Mouse (Mus musculus) lung, postnatal 0 days (tissue): ENCODE data around the gene Rnf215. TPM values are rescaled to one million over a fixed set of nuclear protein-coding genes. Genes with fewer than 3 reads are reported as not detected.
"Not testable (repeated sequence)": the region's sequence is repeated elsewhere in the genome, so short reads cannot be mapped to it uniquely, and the experiment has no call there.

ENCODE experiments used
- ATAC-seq: fragments of 200-750 bp; cut with Nextera tagmentation; 2 replicates; pipeline ENCODE4 v1.8.0; 2017; ENCODE audit warnings: moderate library complexity
- DNase-seq: peaks from one replicate; pipeline ENCODE4 v3.0.0-alpha.2; 2016; ENCODE audit warnings: low spot score
- H3K27ac ChIP-seq: fragments of 300-500 bp; sonication (generic); 2 replicates; pipeline ENCODE4 v1.5.1; 2014; ENCODE audit warnings: antibody characterized with exemption, mild to moderate bottlenecking, low read length, mixed read lengths
- H3K27me3 ChIP-seq: fragments of 300-500 bp; sonication (generic); replicated peaks from 2 replicates; pipeline ENCODE4 v1.6.1; 2014; ENCODE audit warnings: low read length, mixed read lengths; ENCODE audit not compliant: insufficient read depth
- H3K36me3 ChIP-seq: fragments of 300-500 bp; sonication (generic); 2 replicates; pipeline ENCODE4 v1.6.1; 2014; ENCODE audit warnings: low read length, mixed read lengths; ENCODE audit not compliant: insufficient read depth
- H3K4me1 ChIP-seq: fragments of 300-500 bp; sonication (generic); 2 replicates; pipeline ENCODE4 v1.6.1; 2014; ENCODE audit warnings: antibody characterized with exemption, low read depth, low read length, mixed read lengths; ENCODE audit not compliant: insufficient read depth
- H3K4me2 ChIP-seq: fragments of 300-500 bp; sonication (generic); replicated peaks from 2 replicates; pipeline ENCODE4 v1.6.1; 2014; ENCODE audit warnings: low read depth, mild to moderate bottlenecking, low read length, moderate library complexity, mixed read lengths
- H3K4me3 ChIP-seq: fragments of 300-500 bp; sonication (generic); 2 replicates; pipeline ENCODE4 v1.5.1; 2014; ENCODE audit warnings: low read depth, low read length
- H3K9ac ChIP-seq: fragments of 300-500 bp; sonication (generic); replicated peaks from 2 replicates; pipeline ENCODE4 v1.6.1; 2014; ENCODE audit warnings: low read depth, mild to moderate bottlenecking
- H3K9me3 ChIP-seq: fragments of 300-500 bp; sonication (generic); 2 replicates; pipeline ENCODE4 v1.6.1; 2016; ENCODE audit warnings: low read length, mixed read lengths
- CTCF ChIP-seq: IDR thresholded peaks from 2 replicates; pipeline ENCODE4 v1.5.1; 2016; ENCODE audit warnings: antibody characterized with exemption, mild to moderate bottlenecking
- EP300 ChIP-seq: IDR thresholded peaks from 2 replicates; pipeline ENCODE4 v1.6.1; 2016; ENCODE audit warnings: antibody characterized with exemption, mild to moderate bottlenecking, control low read depth
- WGBS: fragments of 180-500 bp; shearing (Covaris S2); extraction: QIAGEN DNeasy Blood & Tissue Kit; methylation state at CpG from one replicate; pipeline ENCODE4 v1.1.7; 2014; 5-methylcytosine and 5-hydroxymethylcytosine counted together
- polyA plus RNA-seq: library from polyadenylated mRNA; unstranded; fragments of >200 nt; fragmentation: Nextera tagmentation; extraction: Ambion mirVana; gene quantifications from 2 replicates; pipeline ENCODE4 v1.2.1, GENCODE M21; 2015

Rnf215 gene
- polyA plus RNA-seq, 1 experiment from 2014 or later, result 59.0 TPM

GRCm38 (mm10) chr11:4099447-4099846, 35.6 kb upstream of the Rnf215 start:
- H3K27me3 ChIP-seq, result no peaks in the 10 kb centered on the region
- no peak overlapping the region for H3K4me2 ChIP-seq
- H3K4me3 ChIP-seq, result no peak overlapping the region
- no peak for DNase-seq
- WGBS, result 73% methylated on average over 3 of the region's 3 CpGs
- H3K4me1 ChIP-seq, result peaks cover 12% of the 10 kb centered on the region; the same call in 1 of the 2 replicates
- H3K9me3 ChIP-seq, result no peaks in the 10 kb centered on the region
- TF ChIP-seq CTCF (no peak), EP300 (no peak)
- no peaks in the 10 kb centered on the region for H3K36me3 ChIP-seq
- no peak overlapping the region for H3K9ac ChIP-seq
- H3K27ac ChIP-seq, result no peak overlapping the region
- no peak for ATAC-seq

GRCm38 (mm10) chr11:4101851-4102250, 33.2 kb upstream of the Rnf215 start:
- Histone ChIP-seq H3K36me3 (no peaks in the 10 kb centered on the region), H3K4me3 (no peak overlapping the region), H3K4me1 (0 out of 2 replicates have a peak, but pooled peaks cover 4% of the 10 kb centered on the region), H3K4me2 (no peak overlapping the region), H3K27me3 (no peaks in the 10 kb centered on the region), H3K9ac (no peak overlapping the region), H3K9me3 (no peaks in the 10 kb centered on the region), H3K27ac (no peak overlapping the region)
- ATAC-seq, result no peak
- no peak for DNase-seq
- no peak for TF ChIP-seq EP300
- TF ChIP-seq CTCF, result no peak
- 81% methylated on average over 5 of the region's 5 CpGs for WGBS

GRCm38 (mm10) chr11:4103522-4103921, 31.5 kb upstream of the Rnf215 start:
- H3K4me3 ChIP-seq, result no peak overlapping the region
- TF ChIP-seq EP300 (no peak), CTCF (no peak)
- no peak overlapping the region for H3K27ac ChIP-seq
- H3K4me2 ChIP-seq, result no peak overlapping the region
- H3K4me1 ChIP-seq, result no peaks in the 10 kb centered on the region
- ATAC-seq (peak; percentile 65), DNase-seq (no peak)
- no peak overlapping the region for H3K9ac ChIP-seq
- no peaks in the 10 kb centered on the region for H3K36me3 ChIP-seq
- WGBS, result 60% methylated on average over 14 of the region's 14 CpGs
- no peaks in the 10 kb centered on the region for H3K9me3 ChIP-seq
- H3K27me3 ChIP-seq, result no peaks in the 10 kb centered on the region

- ATAC-seq (no peak), DNase-seq (no peak)
- Histone ChIP-seq H3K9me3 (no peaks in the 10 kb centered on the region), H3K4me1 (no peaks in the 10 kb centered on the region), H3K27ac (no peak overlapping the region), H3K4me2 (no peak overlapping the region), H3K9ac (no peak overlapping the region), H3K27me3 (no peaks in the 10 kb centered on the region), H3K4me3 (no peak overlapping the region), H3K36me3 (no peaks in the 10 kb centered on the region)
- WGBS, result 63% methylated on average over 5 of the region's 5 CpGs
- TF ChIP-seq EP300, result no peak
Measured at GRCm38 (mm10) chr11:4104989-4105388, 30.0 kb upstream of the Rnf215 start.

- Histone ChIP-seq H3K27me3 (no peaks in the 10 kb centered on the region), H3K4me1 (no peaks in the 10 kb centered on the region), H3K36me3 (no peaks in the 10 kb centered on the region), H3K4me3 (no peak overlapping the region), H3K9ac (no peak overlapping the region), H3K9me3 (no peaks in the 10 kb centered on the region), H3K27ac (no peak overlapping the region), H3K4me2 (no peak overlapping the region)
- TF ChIP-seq CTCF (no peak), EP300 (no peak)
- DNase-seq (no peak), ATAC-seq (no peak)
- 70% methylated on average over 6 of the region's 6 CpGs for WGBS
Measured at GRCm38 (mm10) chr11:4105444-4105843, 29.6 kb upstream of the Rnf215 start.

GRCm38 (mm10) chr11:4107901-4108300, 27.1 kb upstream of the Rnf215 start:
- H3K4me3 ChIP-seq, DNase-seq, H3K9me3 ChIP-seq, H3K36me3 ChIP-seq, H3K27me3 ChIP-seq, ATAC-seq, H3K4me1 ChIP-seq, H3K4me2 ChIP-seq, H3K27ac ChIP-seq, H3K9ac ChIP-seq: not testable (repeated sequence)
- WGBS, result 91% methylated on average over 3 of the region's 6 CpGs

- no peak overlapping the region for H3K4me3 ChIP-seq
- no peaks in the 10 kb centered on the region for H3K4me1 ChIP-seq
- H3K9ac ChIP-seq, result no peak overlapping the region
- H3K4me2 ChIP-seq, result no peak overlapping the region
- H3K9me3 ChIP-seq, result no peaks in the 10 kb centered on the region
- H3K27ac ChIP-seq, result no peak overlapping the region
- 83% methylated on average over 7 of the region's 7 CpGs for WGBS
- no peaks in the 10 kb centered on the region for H3K36me3 ChIP-seq
- no peaks in the 10 kb centered on the region for H3K27me3 ChIP-seq
- TF ChIP-seq CTCF (no peak), EP300 (no peak)
- no peak for ATAC-seq
- no peak for DNase-seq
Measured at GRCm38 (mm10) chr11:4108691-4109090, 26.3 kb upstream of the Rnf215 start.
